Mouse (Mus musculus) liver, postnatal 0 days (tissue): Measurements from ENCODE around the gene Cttnbp2nl.

Experiments used
- CTCF ChIP-seq: sonication (generic); IDR thresholded peaks from 2 replicates; pipeline ENCODE4 v1.5.1; 2016; ENCODE audit warnings: antibody characterized with exemption, low read depth
- EP300 ChIP-seq: IDR thresholded peaks from 2 replicates; pipeline ENCODE4 v1.6.1; 2016; ENCODE audit warnings: antibody characterized with exemption, low read depth, mild to moderate bottlenecking

DNA sequence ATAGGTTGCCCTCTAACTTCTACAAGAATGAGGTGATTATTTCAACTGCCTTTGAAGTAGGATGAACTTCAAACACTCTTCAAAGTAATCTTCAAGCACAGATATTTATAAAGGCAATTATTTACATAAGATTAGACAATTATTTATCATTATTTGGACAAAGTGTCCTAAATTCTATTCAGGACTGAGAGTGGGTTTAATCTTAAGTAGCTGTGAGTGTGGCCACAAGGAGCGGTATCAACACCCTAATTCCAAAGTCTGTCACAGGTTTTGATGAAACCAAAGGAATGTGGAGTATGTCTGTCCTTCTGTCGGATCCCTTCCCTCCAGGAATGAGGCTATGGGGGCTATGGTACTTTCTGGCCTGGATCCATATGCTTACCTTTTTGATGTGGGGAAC is 38.0 kb downstream of the Cttnbp2nl start:
- TF ChIP-seq CTCF (no peak), EP300 (no peak)
